Mouse (Mus musculus) gastrocnemius, adult 18-20 months (tissue): ENCODE measurements around the gene Trappc4. TPM values are rescaled to one million over a fixed set of nuclear protein-coding genes. Genes with fewer than 3 reads are reported as not detected.
A peak's percentile ranks its signal among the peaks of the same experiment; 100 is the strongest.
"Not testable (repeated sequence)": the region's sequence is repeated elsewhere in the genome, so short reads cannot be mapped to it uniquely, and the experiment has no call there.

Source experiments
- DNase-seq: peaks from one replicate; pipeline ENCODE4 v3.0.0; 2021; ENCODE audit warnings: low spot score
- long read RNA-seq, 2 experiments: library from polyadenylated mRNA; stranded (forward); transcript quantifications; one replicate each; pipeline ENCODE4 v2.0.0; 2021
- total RNA-seq, 2 experiments: library from RNA; stranded (reverse); gene quantifications; 2 replicates each; pipeline ENCODE4 v1.2.3; 2021

Trappc4 gene
- 10 to 100 TPM; 16.9 to 20.4 TPM for total RNA-seq
- long read RNA-seq, experiment 1, transcript Trappc4-201 (5 exons, 1,220 nt): major isoform, 17 of 24 reads
- long read RNA-seq, experiment 1, partial matches to known transcripts: 0 of 24 reads
- long read RNA-seq, experiment 1, other reads (novel, unspliced or antisense): 6 of 24 reads
- long read RNA-seq, experiment 2, transcript Trappc4-201 (5 exons, 1,220 nt): major isoform, 10 of 15 reads
- long read RNA-seq, experiment 2, partial matches to known transcripts: 0 of 15 reads
- long read RNA-seq, experiment 2, other reads (novel, unspliced or antisense): 3 of 15 reads

- peak; percentile 94 for DNase-seq
Observed at GRCm38 (mm10) chr9:44406906-44407751, at the start of gene Trappc4, which contains the start of gene Rps25. Gene Trappc4 (minus strand): TSS chr9:44407600. Gene Rps25 (plus strand): TSS chr9:44407139.

- peak; percentile 31 for DNase-seq
Observed at GRCm38 (mm10) chr9:44454891-44455220, 47.5 kb upstream of the Trappc4 start, which contains the start of gene Upk2. Gene Upk2 (minus strand): TSS chr9:44454976.

GRCm38 (mm10) chr9:44454132-44454890, 46.9 kb upstream of the Trappc4 start:
- DNase-seq: peak; percentile 88

GRCm38 (mm10) chr9:44450387-44450786, 43.0 kb upstream of the Trappc4 start:
- DNase-seq: no peak

- not testable (repeated sequence) for DNase-seq
Observed at GRCm38 (mm10) chr9:44444402-44445025, 37.1 kb upstream of the Trappc4 start.

- no peak for DNase-seq
Observed at GRCm38 (mm10) chr9:44440961-44441360, 33.6 kb upstream of the Trappc4 start, which contains the start of gene Foxr1. Gene Foxr1 (minus strand): TSS chr9:44441136.

- DNase-seq: no peak
Observed at GRCm38 (mm10) chr9:44435747-44436146, 28.3 kb upstream of the Trappc4 start.

- DNase-seq: no peak
Observed at GRCm38 (mm10) chr9:44432577-44433185, 25.3 kb upstream of the Trappc4 start.

- no peak for DNase-seq
Observed at GRCm38 (mm10) chr9:44423576-44423975, 16.2 kb upstream of the Trappc4 start.

- DNase-seq: no peak
Observed at GRCm38 (mm10) chr9:44420280-44420898, 13.0 kb upstream of the Trappc4 start.

- DNase-seq: not testable (repeated sequence)
Observed at GRCm38 (mm10) chr9:44419730-44420129, 12.3 kb upstream of the Trappc4 start.

GRCm38 (mm10) chr9:44418519-44419385, 11.4 kb upstream of the Trappc4 start, which contains the start of gene Ccdc84:
Gene Ccdc84 (minus strand): TSS chr9:44418569.
- DNase-seq: no peak

GRCm38 (mm10) chr9:44417892-44418363, 10.5 kb upstream of the Trappc4 start:
- peak; percentile 97 for DNase-seq

GRCm38 (mm10) chr9:44417156-44417891, 9.9 kb upstream of the Trappc4 start:
- DNase-seq: no peak

GRCm38 (mm10) chr9:44412781-44413180, 5.4 kb upstream of the Trappc4 start:
- no peak for DNase-seq

GRCm38 (mm10) chr9:44412306-44412705, 4.9 kb upstream of the Trappc4 start:
- no peak for DNase-seq

- DNase-seq: no peak
Observed at GRCm38 (mm10) chr9:44411601-44412130, 4.3 kb upstream of the Trappc4 start.
